Mouse (Mus musculus) ES-CJ7 (cell line): ENCODE results near the gene Luc7l2.

Experiments used
- DNase-seq: peaks from one replicate; pipeline ENCODE4 v3.0.0; 2011; ENCODE audit warnings: low read depth, low spot score

The Luc7l2 gene

GRCm38 (mm10) chr6:38650263-38650937 is 99.3 kb downstream of the Luc7l2 start:
- peak; percentile 80 for DNase-seq
